Mouse (Mus musculus): Measurements from ENCODE around the gene Adgrv1.

Gene Adgrv1

GRCm38 (mm10) chr13:81241181-81241580 is 391.8 kb downstream of the Adgrv1 start:
- no peak for DNase-seq (ENCODE audit: low read depth, low spot score)

GRCm38 (mm10) chr13:81239836-81240235 is 393.1 kb downstream of the Adgrv1 start:
- no peak for DNase-seq (ENCODE audit: low read depth, low spot score)

DNA sequence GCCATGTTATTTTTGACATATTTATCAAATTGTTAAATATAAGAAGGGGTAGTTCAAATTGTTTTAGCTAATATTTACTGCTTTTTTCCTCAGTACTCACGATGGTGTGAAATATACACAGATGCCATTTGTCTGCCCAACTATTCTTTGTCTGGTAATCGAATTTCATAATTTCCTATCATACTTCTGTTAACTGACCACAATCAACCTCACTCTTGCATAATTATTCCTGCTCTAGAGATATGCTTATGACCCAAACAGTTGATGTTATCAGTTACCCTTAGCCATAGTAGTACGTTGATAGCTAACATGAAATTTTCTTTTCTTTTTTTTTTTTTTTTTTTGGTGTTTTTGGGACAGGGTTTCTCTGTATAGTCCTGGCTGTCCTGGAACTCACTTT is 393.5 kb downstream of the Adgrv1 start:
- DNase-seq (ENCODE audit: low read depth, low spot score) = no peak

GRCm38 (mm10) chr13:81238855-81239254 is 394.1 kb downstream of the Adgrv1 start:
- no peak for DNase-seq (ENCODE audit: low read depth, low spot score)

DNA sequence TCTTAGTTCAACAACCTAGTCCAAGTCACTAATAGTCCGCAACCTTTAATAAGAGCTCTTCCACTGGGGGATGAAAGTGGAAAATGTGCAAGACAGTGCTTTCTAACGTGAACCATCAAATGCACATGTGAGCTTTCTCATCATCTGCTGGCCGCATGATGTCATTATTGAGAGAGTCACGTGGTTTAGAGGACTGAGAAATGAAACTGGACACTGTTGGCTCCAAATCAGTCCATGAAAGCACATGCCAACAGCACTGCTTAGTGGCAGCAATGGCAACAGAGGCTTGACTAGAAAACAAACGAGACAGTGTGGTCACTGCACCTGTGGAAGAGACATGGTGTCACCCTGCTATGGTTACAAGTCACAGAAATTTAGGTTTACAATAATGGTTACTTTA is 395.0 kb downstream of the Adgrv1 start:
- DNase-seq (ENCODE audit: low read depth, low spot score) = no peak

GRCm38 (mm10) chr13:81236758-81237395 is 396.1 kb downstream of the Adgrv1 start:
- no peak for DNase-seq (ENCODE audit: low read depth, low spot score)

DNA sequence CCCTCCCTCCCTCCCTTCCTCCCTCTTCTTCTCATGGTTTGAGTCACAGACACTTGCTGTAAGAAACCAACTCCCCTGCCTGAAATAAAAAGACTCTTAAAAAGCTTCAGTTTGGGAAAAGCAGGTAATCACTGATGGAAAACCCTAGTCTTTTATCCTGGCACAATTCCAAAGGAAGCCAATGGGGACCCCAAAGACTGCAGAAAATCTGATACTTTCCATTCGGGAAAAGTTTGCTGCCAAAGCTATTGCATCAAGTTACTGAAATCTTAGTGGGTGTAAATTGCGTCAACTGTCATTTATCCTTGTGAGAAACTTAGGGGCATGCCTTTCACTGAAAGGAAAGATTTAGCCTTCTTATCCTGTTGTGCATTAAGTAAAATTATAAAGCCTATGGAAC is 398.9 kb downstream of the Adgrv1 start:
- no peak for DNase-seq (ENCODE audit: low read depth, low spot score)

DNA sequence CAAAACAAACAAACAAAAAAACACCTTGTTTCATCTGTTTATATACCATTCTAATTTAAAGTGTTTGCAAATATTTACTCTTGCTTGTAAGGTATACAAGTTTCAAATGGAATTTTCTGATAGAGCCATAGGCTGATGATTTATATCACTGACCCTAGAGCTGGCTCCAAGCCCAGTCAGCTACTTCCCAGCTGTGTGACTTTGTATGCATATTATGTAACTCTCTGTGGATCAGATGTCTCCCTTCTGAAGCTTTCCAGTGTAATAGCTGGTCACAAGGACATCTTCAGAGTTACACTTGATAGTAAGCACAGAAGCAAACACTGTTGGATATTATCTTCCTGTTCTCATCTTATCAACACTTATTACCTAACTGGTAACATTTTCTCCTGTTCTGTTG is 400.1 kb downstream of the Adgrv1 start:
- no peak for DNase-seq (ENCODE audit: low read depth, low spot score)

DNA sequence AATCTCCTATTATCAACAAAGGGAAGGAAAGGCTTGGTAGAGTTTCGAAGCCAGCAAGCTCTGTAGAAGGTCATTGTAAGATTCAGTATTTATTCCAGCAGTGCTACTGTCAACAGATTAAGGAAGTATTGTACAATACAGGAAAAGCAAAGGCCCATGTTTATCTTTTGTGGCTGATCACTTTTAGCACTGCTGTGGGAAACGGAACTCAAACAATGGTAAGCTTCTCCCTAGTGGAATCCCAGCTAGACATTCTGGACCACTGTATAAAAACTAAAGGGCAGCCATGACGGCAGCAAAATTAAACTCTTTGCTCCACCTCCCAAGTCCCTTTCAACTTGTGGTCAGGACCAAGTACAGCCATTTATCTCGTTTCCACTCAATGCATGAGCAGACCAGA is 402.8 kb downstream of the Adgrv1 start:
- DNase-seq (ENCODE audit: low read depth, low spot score) = no peak

DNA sequence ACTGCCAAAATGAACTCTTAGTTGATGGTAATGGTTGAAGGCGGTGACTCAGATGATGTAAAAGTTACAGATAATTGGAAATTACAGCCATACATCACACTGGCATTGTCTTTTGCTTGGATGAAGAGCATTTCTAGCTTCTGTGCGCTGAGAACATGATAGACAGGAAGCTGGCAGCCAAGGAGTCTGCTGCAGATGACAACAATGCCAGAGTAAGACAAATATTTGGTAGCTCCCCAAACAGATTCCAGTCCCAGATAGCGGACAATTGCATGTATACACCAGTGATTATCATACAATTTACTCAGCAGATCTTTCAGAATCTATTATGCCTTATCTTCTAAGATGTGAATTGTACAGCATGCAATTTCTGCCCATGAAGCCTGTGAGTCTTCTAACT is 409.2 kb downstream of the Adgrv1 start:
- no peak for DNase-seq (ENCODE audit: low read depth, low spot score)

DNA sequence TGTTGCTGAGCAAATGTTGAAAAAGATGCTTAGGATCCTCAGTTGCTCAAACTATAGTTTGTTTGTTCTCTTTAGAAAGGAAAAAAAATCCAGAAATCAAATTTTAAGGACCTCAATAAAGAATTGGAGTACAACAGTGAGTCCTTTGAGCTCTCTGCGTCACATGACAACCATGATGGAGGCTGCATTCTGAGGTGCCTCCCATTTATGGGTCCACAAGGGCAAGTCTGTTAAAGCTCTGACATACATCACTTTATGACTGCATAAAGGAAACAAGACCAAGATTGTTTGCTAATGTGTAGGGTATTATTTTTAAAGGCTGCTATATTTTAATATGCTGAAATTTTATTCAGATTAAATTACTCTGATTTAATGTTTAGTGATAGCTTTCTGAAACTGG is 410.6 kb downstream of the Adgrv1 start:
- no peak for DNase-seq (ENCODE audit: low read depth, low spot score)

DNA sequence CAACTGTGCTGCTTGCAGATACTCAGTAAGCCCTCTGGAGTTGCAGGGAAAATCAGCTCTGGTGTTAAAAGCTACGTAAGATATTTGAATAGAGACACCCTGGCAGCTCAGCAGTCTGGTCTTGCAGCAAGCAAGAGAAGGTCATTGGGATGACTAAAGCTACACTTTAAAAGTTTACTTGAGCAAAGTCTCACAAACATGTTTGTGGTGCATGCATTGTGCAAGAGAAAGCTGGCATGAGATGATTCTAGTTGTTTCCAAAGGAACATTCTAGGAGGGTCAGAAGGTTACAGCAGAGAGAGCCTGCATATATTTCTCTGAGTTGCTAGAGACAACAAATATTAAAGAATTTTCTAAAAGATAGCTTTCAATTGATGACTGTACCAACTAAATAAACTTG is 421.5 kb downstream of the Adgrv1 start:
- DNase-seq (ENCODE audit: low read depth, low spot score) = no peak

DNA sequence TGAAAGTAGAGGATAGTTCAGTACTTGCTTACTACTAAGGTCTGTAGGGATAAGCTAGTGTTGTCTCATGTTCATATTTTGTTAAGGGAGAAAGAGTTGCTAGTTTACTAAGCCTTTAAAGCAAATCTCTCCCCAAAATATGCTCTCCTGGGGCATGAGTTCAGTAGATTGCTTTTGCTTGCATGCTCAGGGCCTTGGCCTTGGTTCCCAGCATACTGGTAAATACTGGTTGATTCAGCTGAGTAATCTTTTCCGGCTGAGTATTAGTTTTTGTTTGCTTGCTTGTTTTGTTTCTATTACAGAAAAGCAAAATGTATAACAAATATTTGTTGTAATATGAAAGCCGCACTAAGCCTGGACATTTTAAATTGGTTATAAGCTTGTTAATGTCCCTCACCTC is 422.4 kb downstream of the Adgrv1 start:
- DNase-seq (ENCODE audit: low read depth, low spot score) = no peak

- no peak for DNase-seq (ENCODE audit: low read depth, low spot score)
These were observed 423.1 kb downstream of the Adgrv1 start for GRCm38 (mm10) chr13:81209815-81210214.

- no peak for DNase-seq (ENCODE audit: low read depth, low spot score)
These were observed 424.8 kb downstream of the Adgrv1 start for GRCm38 (mm10) chr13:81208106-81208613.

- DNase-seq (ENCODE audit: low read depth, low spot score) = no peak
These were observed 450.7 kb downstream of the Adgrv1 start for GRCm38 (mm10) chr13:81181966-81182908.

DNA sequence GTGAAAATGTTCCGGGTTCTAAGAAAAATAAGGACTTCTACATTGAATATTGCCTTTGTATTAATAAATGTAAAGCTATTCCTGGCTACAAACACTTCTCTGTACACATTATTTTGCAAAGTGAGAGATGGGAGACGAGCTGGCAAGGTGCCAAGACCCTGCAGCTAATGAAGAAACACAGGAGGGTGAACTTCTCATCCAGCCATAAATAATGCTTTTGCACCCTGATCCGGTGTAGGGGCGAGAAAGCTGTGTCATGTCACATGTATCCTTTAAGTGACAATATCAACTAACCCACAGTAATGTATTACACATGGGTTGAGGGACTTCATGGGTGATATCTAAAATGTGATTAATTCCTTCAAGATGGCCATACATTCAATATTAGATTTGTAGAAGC is 451.5 kb downstream of the Adgrv1 start:
- DNase-seq (ENCODE audit: low read depth, low spot score) = no peak

- no peak for DNase-seq (ENCODE audit: low read depth, low spot score)
These were observed 456.1 kb downstream of the Adgrv1 start for GRCm38 (mm10) chr13:81176820-81177219.

DNA sequence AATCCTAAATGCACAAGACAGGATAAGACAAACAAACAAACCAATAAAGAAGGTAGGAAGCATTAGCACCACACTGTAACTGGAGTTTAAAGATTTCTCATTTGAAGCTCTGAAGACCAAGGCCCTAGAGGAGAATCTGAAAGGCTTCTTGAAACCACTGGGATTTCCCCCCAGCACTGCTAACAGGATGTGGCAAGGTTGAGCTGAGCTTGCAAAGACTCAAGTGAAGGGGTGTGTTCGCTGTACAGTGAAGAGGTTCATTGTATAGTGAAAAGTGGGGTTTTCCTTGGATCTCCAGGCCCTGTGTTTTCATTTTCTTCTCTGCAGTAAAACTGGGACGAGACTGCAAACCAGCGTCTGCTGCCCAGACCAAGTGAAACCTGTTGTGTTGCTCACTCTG is 456.9 kb downstream of the Adgrv1 start:
- DNase-seq (ENCODE audit: low read depth, low spot score) = no peak

DNA sequence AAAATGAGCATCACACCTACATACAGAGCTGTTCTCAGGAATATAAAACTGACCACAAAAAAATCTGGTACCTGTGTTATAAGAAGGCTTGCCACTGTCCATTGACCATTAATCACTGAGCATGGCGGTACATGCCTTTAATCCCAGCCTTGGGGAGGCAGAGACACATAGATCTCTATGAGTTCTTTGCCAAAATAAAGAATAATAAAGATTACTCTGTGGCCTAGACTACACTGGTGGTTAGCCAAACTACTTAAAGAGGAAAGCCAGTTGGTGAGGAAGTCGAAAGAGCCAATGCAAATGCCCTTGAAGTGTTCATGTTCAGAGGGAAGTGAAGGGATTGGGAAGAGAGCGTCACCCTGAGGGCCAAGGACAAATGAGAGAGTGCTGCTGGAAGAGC is 461.8 kb downstream of the Adgrv1 start:
- no peak for DNase-seq (ENCODE audit: low read depth, low spot score)

- no peak for DNase-seq (ENCODE audit: low read depth, low spot score)
These were observed 465.5 kb downstream of the Adgrv1 start for GRCm38 (mm10) chr13:81167450-81167849.

GRCm38 (mm10) chr13:81159808-81160207 is 473.1 kb downstream of the Adgrv1 start:
- DNase-seq (ENCODE audit: low read depth, low spot score) = peak; percentile 34

DNA sequence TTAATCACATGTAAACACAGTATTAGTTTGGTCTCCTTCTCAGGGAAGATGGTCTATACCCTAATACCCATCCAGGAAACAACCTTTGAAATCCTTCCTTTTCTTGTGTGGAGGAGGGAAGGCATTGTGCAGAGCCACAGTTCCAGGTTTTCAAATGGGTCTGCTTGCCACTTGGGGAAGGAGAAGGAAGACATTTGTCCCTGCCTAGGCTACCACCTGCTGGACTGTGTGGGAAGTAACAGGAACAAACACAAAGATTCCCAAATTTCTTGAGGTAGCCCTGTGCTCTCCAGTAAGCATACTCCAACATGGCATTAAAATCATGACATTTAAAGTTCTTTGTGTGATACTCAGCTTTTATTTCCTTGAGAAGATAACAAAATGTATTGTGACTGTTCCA is 477.6 kb downstream of the Adgrv1 start:
- DNase-seq (ENCODE audit: low read depth, low spot score) = peak; percentile 36
